11 mouse cellular contexts compared by ENCODE assay signal in genomic region chr12:56302321-56303017, GRCm38 (mm10). TPM values are rescaled to one million over a fixed set of nuclear protein-coding genes. Genes with fewer than 3 reads are reported as not detected.
DNase-seq lines count a peak whose midpoint lies in the region; ATAC-seq and TF ChIP-seq lines count a peak whose summit lies in the region.
"Had no signal": no experiment of that assay in that cellular context is flagged by ENCODE, and none has a peak within 500 bp of the region (broad histone marks: within the 10 kb centered on the region; RNA-seq: fewer than 3 reads in every experiment).

No protein-coding gene starts in this region.

- H3K9ac ChIP-seq in lung, embryonic 14.5 days, result peak overlapping the region; percentile 59
- peak overlapping the region; percentile 47; the same call in 1 of the 2 replicates for H3K9ac ChIP-seq in forebrain, embryonic 15.5 days (replicated peaks)
- H3K9ac ChIP-seq in limb, embryonic 14.5 days (ENCODE audit: low read depth, low read length, severe bottlenecking), result 0 out of 2 replicates have a peak overlapping the region, but pooled peaks have one; percentile 26
- H3K9ac ChIP-seq in stomach, embryonic 14.5 days (replicated peaks; ENCODE audit: low read depth, low read length), result no peak overlapping the region

- H3K4me1 ChIP-seq in lung, embryonic 14.5 days (ENCODE audit: insufficient read depth), result peaks cover 3% of the 10 kb centered on the region; the same call in 1 of the 2 replicates
- H3K4me1 ChIP-seq in forebrain, embryonic 15.5 days, result peaks cover 21% of the 10 kb centered on the region
- no peaks in the 10 kb centered on the region for H3K4me1 ChIP-seq in limb, embryonic 14.5 days (ENCODE audit: control insufficient read depth, insufficient read depth, low read length)
- 0 out of 2 replicates have a peak, but pooled peaks cover 2% of the 10 kb centered on the region for H3K4me1 ChIP-seq in stomach, embryonic 14.5 days (ENCODE audit: control insufficient read depth, insufficient read depth, low read length)

- no peak for TF ChIP-seq POLR2A in limb, embryonic 14.5 days (IDR thresholded peaks at IDR 0.05; ENCODE audit: borderline replicate concordance, extremely low read depth, insufficient read depth, insufficient read length)

- no peak for TF ChIP-seq CTCF in lung, embryonic 14.5 days (IDR thresholded peaks at IDR 0.05; ENCODE audit: low read depth)

- peak overlapping the region; percentile 32 for H3K4me3 ChIP-seq in lung, embryonic 14.5 days (ENCODE audit: low read depth, low read length)
- H3K4me3 ChIP-seq in forebrain, embryonic 15.5 days, result peak overlapping the region; percentile 42
- peak overlapping the region; percentile 33 for H3K4me3 ChIP-seq in limb, embryonic 14.5 days (replicated peaks; ENCODE audit: low read length)
- H3K4me3 ChIP-seq in stomach, embryonic 14.5 days (ENCODE audit: low read depth, low read length), result peak overlapping the region; percentile 28; the same call in 1 of the 2 replicates
- H3K4me3 ChIP-seq: erythroblast, embryonic 14.5 days had no signal

- no peaks in the 10 kb centered on the region for H3K9me3 ChIP-seq in lung, embryonic 14.5 days (ENCODE audit: low read depth, low read length)
- no peaks in the 10 kb centered on the region for H3K9me3 ChIP-seq in forebrain, embryonic 15.5 days
- H3K9me3 ChIP-seq in limb, embryonic 14.5 days (ENCODE audit: control insufficient read depth, low read length), result no peaks in the 10 kb centered on the region
- no peaks in the 10 kb centered on the region for H3K9me3 ChIP-seq in stomach, embryonic 14.5 days (ENCODE audit: control insufficient read depth, low read depth, low read length)

- no peaks in the 10 kb centered on the region for H3K27me3 ChIP-seq in lung, embryonic 14.5 days (ENCODE audit: insufficient read depth, low read length)
- H3K27me3 ChIP-seq in forebrain, embryonic 15.5 days, result peaks cover 4% of the 10 kb centered on the region; the same call in 1 of the 2 replicates
- no peaks in the 10 kb centered on the region for H3K27me3 ChIP-seq in limb, embryonic 14.5 days (ENCODE audit: control insufficient read depth, insufficient read depth, low read length)
- no peaks in the 10 kb centered on the region for H3K27me3 ChIP-seq in stomach, embryonic 14.5 days (ENCODE audit: control insufficient read depth, insufficient read depth, low read length)
- H3K27me3 ChIP-seq: Patski had no signal

- no peak for DNase-seq in lung, embryonic 14.5 days
- DNase-seq in lung, postnatal 36 days, result no peak
- no peak for DNase-seq in limb, embryonic 14.5 days (ENCODE audit: low spot score)
- DNase-seq in retina, postnatal 1 day, result no peak
- DNase-seq in embryo, embryonic 10 days (ENCODE audit: low spot score), result no peak
- no peak for DNase-seq in layer of hippocampus, postnatal 10 days (ENCODE audit: low spot score in 2 of 2)
- DNase-seq: kidney, adult 9 months had no signal

- WGBS in lung, embryonic 14.5 days, result 22% methylated on average over 4 of the region's 4 CpGs
- 27% methylated on average over 4 of the region's 4 CpGs for WGBS in forebrain, embryonic 15.5 days
- WGBS in limb, embryonic 14.5 days, result 14% methylated on average over 4 of the region's 4 CpGs
- 40% methylated on average over 4 of the region's 4 CpGs for WGBS in stomach, embryonic 14.5 days

- H3K36me3 ChIP-seq in lung, embryonic 14.5 days (ENCODE audit: insufficient read depth), result no peaks in the 10 kb centered on the region
- H3K36me3 ChIP-seq in forebrain, embryonic 15.5 days, result no peaks in the 10 kb centered on the region
- no peaks in the 10 kb centered on the region for H3K36me3 ChIP-seq in limb, embryonic 14.5 days (ENCODE audit: control insufficient read depth, insufficient read depth, low read length)
- H3K36me3 ChIP-seq in stomach, embryonic 14.5 days (ENCODE audit: control insufficient read depth, insufficient read depth, low read length), result no peaks in the 10 kb centered on the region

- no peak for ATAC-seq in lung, embryonic 14.5 days (ENCODE audit: insufficient read depth)
- peak; percentile 51; the same call in 1 of the 2 replicates for ATAC-seq in forebrain, embryonic 15.5 days (replicated peaks)
- ATAC-seq in limb, embryonic 14.5 days (ENCODE audit: low FRiP score, low read depth), result no peak
- no peak for ATAC-seq in stomach, embryonic 14.5 days (ENCODE audit: insufficient number of reproducible peaks, insufficient read depth, low FRiP score, low read depth)
- ATAC-seq: Patski had no signal

- peak overlapping the region; percentile 65 for H3K4me2 ChIP-seq in lung, embryonic 14.5 days
- peak overlapping the region; percentile 80 for H3K4me2 ChIP-seq in forebrain, embryonic 15.5 days (replicated peaks)
- peak overlapping the region; percentile 52 for H3K4me2 ChIP-seq in limb, embryonic 14.5 days (replicated peaks; ENCODE audit: low read depth, low read length, severe bottlenecking)
- H3K4me2 ChIP-seq in stomach, embryonic 14.5 days (replicated peaks; ENCODE audit: low read depth, low read length), result peak overlapping the region; percentile 53

- peak overlapping the region; percentile 89; the same call in 1 of the 2 replicates for H3K27ac ChIP-seq in lung, embryonic 14.5 days (ENCODE audit: low read depth)
- no peak overlapping the region for H3K27ac ChIP-seq in forebrain, embryonic 15.5 days (replicated peaks)
- no peak overlapping the region for H3K27ac ChIP-seq in limb, embryonic 14.5 days (replicated peaks; ENCODE audit: low read depth, low read length)
- no peak overlapping the region for H3K27ac ChIP-seq in stomach, embryonic 14.5 days (ENCODE audit: low read length)

RNA-seq across cellular contexts. Expression of gene Mbip, which starts 43.2 kb away (rescaled TPM):
- 160 and 171 TPM in 2 replicates for polyA plus RNA-seq in lung, embryonic 14.5 days (2014; fragmentation: Nextera tagmentation; extraction: Ambion mirVana)
- polyA plus RNA-seq in forebrain, embryonic 15.5 days (2015; fragmentation: Nextera tagmentation; extraction: Ambion mirVana), result 45.6 and 49.7 TPM in 2 replicates
- 27.7 and 32.5 TPM in 2 replicates for polyA plus RNA-seq in limb, embryonic 14.5 days (2012; rRNA removed)
- 35.4 and 35.7 TPM in 2 replicates for polyA plus RNA-seq in limb, embryonic 14.5 days (2014; fragmentation: Nextera tagmentation; extraction: Ambion mirVana)
- polyA plus RNA-seq in stomach, embryonic 14.5 days (2014; fragmentation: Nextera tagmentation; extraction: Ambion mirVana), result 39.8 and 40.6 TPM in 2 replicates
- 10 to 100 TPM; 19.4 to 21.3 TPM for total RNA-seq in layer of hippocampus, postnatal 10 days (2021)
